Mouse (Mus musculus) G1E (cell line): Measurements from ENCODE around the gene Gabrb2. TPM values are rescaled to one million over a fixed set of nuclear protein-coding genes. Genes with fewer than 3 reads are reported as not detected.

Source experiments
- ATAC-seq: 2 replicates; pipeline ENCODE4 v1.8.0; 2016; ENCODE audit warnings: mild to moderate bottlenecking; ENCODE audit not compliant: insufficient number of reproducible peaks, poor library complexity, low FRiP score, severe bottlenecking; ENCODE audit errors: extremely low read depth
- DNase-seq: peaks from one replicate; pipeline ENCODE4 v3.0.0; 2012; ENCODE audit warnings: low spot score
- H3K27me3 ChIP-seq: 2 replicates; pipeline ENCODE4 v1.6.1; 2012; ENCODE audit warnings: mild to moderate bottlenecking, low read length, inconsistent platforms; ENCODE audit not compliant: insufficient read depth
- H3K36me3 ChIP-seq: replicated peaks from 2 replicates; pipeline ENCODE3; 2012; ENCODE audit warnings: mild to moderate bottlenecking, inconsistent platforms
- H3K4me1 ChIP-seq: 2 replicates; pipeline ENCODE4 v1.6.1; 2012; ENCODE audit warnings: low read depth, low read length, inconsistent platforms, mixed read lengths; ENCODE audit not compliant: insufficient read depth
- H3K4me3 ChIP-seq: 2 replicates; pipeline ENCODE4 v1.5.1; 2012; ENCODE audit warnings: low read depth, mild to moderate bottlenecking, inconsistent platforms, low read length, moderate library complexity, mixed read lengths
- H3K9me3 ChIP-seq: replicated peaks from 2 replicates; pipeline ENCODE4 v1.6.1; 2012; ENCODE audit warnings: inconsistent platforms
- CTCF ChIP-seq: IDR thresholded peaks from 2 replicates; pipeline ENCODE4 v1.5.1; 2012; ENCODE audit warnings: low read depth, low read length, inconsistent platforms, mixed read lengths
- GATA1 ChIP-seq: IDR thresholded peaks from 2 replicates; pipeline ENCODE4 v1.6.1; 2012; ENCODE audit warnings: borderline replicate concordance, low read length, inconsistent platforms, mixed read lengths
- GATA2 ChIP-seq: IDR thresholded peaks from 2 replicates; pipeline ENCODE4 v1.6.1; 2012; ENCODE audit warnings: low read depth, low read length, inconsistent platforms, borderline replicate concordance
- POLR2AphosphoS5 ChIP-seq: IDR thresholded peaks from 2 replicates; pipeline ENCODE4 v1.6.1; 2012; ENCODE audit warnings: low read depth, low read length, inconsistent platforms; ENCODE audit not compliant: insufficient replicate concordance
- TAL1 ChIP-seq: conservative IDR thresholded peaks from 2 replicates; pipeline ENCODE4 v1.6.1; 2012; ENCODE audit warnings: low read depth, low read length, inconsistent platforms, mixed read lengths
- polyA plus RNA-seq: library from polyadenylated mRNA; stranded (reverse); fragments of >175 nt; gene quantifications from 2 replicates; pipeline ENCODE4 v1.2.3, GENCODE M21; 2012
- total RNA-seq, 2 experiments: library from RNA; stranded (forward) in 1 of 2; stranded (reverse) in 1 of 2; fragments of 200-1000 nt in 1 of 2; fragments of >200 nt in 1 of 2; fragmentation: Nextera tagmentation in 1 of 2; gene quantifications; 2 replicates each; pipeline ENCODE4 v1.2.3; 2014 to 2017

The Gabrb2 gene
- total and polyA plus RNA-seq, 3 experiments, result 0.05 TPM; not detected in 2

DNA sequence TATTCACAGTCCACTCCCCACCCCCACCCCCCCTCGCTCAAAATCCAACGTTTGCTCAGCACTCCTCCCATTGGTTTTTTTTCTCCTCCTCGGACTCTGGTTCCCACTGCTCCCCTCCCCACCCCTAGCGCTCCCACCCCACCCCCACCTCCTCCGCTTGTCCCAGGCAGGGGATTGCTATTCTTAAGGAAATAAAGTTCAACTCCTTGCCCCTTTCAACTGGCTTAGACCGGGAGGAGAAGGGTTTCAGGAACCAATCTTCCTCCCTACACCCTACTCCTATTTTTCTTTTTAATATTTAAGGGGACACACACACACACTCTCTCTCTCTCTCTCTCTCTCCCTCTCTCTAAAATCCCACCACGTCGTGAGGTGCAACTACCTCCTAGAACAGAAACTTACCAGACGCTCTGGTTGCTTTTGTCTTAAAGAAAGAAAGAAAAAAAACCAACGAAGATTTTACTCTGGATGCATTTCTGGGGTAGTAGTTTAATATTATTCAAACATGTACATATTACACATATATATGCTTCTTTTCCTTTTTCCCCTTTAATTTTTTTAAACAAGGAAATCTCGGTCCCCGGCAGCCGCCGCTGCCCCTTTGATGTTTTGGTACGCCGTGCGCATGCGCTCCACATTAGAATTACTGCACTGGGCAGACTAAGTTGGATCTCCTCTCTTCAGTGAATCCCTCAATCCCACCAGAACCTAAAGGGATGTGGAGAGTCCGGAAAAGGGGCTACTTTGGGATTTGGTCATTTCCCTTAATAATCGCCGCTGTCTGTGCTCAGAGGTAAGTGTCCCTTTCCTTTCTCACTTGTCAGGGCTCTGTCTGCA is 1.3 kb downstream of the Gabrb2 start:
- no peak for DNase-seq
- ATAC-seq, result no peak
- no peaks in the 10 kb centered on the region for H3K27me3 ChIP-seq
- no peaks in the 10 kb centered on the region for H3K4me1 ChIP-seq
- no peak overlapping the region for H3K4me3 ChIP-seq
- TF ChIP-seq POLR2AphosphoS5 (no peak), CTCF (no peak), TAL1 (no peak), GATA2 (no peak), GATA1 (no peak)
- no peaks in the 10 kb centered on the region for H3K36me3 ChIP-seq
- peaks cover 7% of the 10 kb centered on the region for H3K9me3 ChIP-seq

GRCm38 (mm10) chr11:42423231-42423630 is 3.7 kb downstream of the Gabrb2 start:
- TF ChIP-seq GATA1, result no peak
- TF ChIP-seq POLR2AphosphoS5, result no peak
- no peak for TF ChIP-seq TAL1
- no peak for TF ChIP-seq CTCF
- no peak for TF ChIP-seq GATA2
- Histone ChIP-seq H3K9me3 (peaks cover 7% of the 10 kb centered on the region), H3K36me3 (no peaks in the 10 kb centered on the region), H3K4me1 (no peaks in the 10 kb centered on the region), H3K4me3 (no peak overlapping the region), H3K27me3 (no peaks in the 10 kb centered on the region)
- no peak for ATAC-seq
- DNase-seq, result no peak

DNA sequence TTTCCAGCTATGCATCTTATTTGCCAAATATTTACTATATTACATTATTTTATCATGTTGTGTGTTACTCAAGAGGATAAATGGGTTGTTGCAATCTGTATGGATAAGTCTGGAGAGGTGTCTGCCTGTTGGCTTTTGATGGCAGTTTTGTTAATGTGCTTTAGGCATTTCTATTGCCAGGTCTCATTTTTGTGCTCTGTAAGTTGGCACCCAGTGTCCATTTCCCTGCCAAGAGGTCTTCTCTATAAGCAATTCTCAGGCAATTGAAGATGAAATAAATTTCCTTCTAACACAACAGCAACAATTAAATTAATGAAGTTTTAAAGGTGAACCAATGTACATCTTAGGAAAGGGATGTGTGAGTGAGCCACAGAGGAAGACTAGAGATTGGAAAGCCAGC is 11.9 kb downstream of the Gabrb2 start:
- H3K4me1 ChIP-seq, result no peaks in the 10 kb centered on the region
- ATAC-seq (no peak), DNase-seq (no peak)
- H3K4me3 ChIP-seq, result no peak overlapping the region
- H3K36me3 ChIP-seq, result no peaks in the 10 kb centered on the region
- TF ChIP-seq POLR2AphosphoS5 (no peak), TAL1 (no peak), GATA2 (no peak), GATA1 (no peak), CTCF (no peak)
- H3K27me3 ChIP-seq, result no peaks in the 10 kb centered on the region
- H3K9me3 ChIP-seq, result no peaks in the 10 kb centered on the region

GRCm38 (mm10) chr11:42438978-42439377 is 19.4 kb downstream of the Gabrb2 start:
- Histone ChIP-seq H3K4me1 (no peaks in the 10 kb centered on the region), H3K36me3 (no peaks in the 10 kb centered on the region), H3K27me3 (no peaks in the 10 kb centered on the region), H3K9me3 (no peaks in the 10 kb centered on the region), H3K4me3 (no peak overlapping the region)
- ATAC-seq, result no peak
- no peak for DNase-seq
- TF ChIP-seq TAL1 (no peak), GATA2 (no peak), CTCF (no peak), GATA1 (no peak), POLR2AphosphoS5 (no peak)

GRCm38 (mm10) chr11:42443641-42444040 is 24.1 kb downstream of the Gabrb2 start:
- ATAC-seq (no peak), DNase-seq (no peak)
- no peaks in the 10 kb centered on the region for H3K27me3 ChIP-seq
- H3K4me3 ChIP-seq, result no peak overlapping the region
- TF ChIP-seq GATA2 (no peak), GATA1 (no peak), POLR2AphosphoS5 (no peak), CTCF (no peak), TAL1 (no peak)
- H3K4me1 ChIP-seq, result no peaks in the 10 kb centered on the region
- H3K36me3 ChIP-seq, result no peaks in the 10 kb centered on the region
- no peaks in the 10 kb centered on the region for H3K9me3 ChIP-seq

DNA sequence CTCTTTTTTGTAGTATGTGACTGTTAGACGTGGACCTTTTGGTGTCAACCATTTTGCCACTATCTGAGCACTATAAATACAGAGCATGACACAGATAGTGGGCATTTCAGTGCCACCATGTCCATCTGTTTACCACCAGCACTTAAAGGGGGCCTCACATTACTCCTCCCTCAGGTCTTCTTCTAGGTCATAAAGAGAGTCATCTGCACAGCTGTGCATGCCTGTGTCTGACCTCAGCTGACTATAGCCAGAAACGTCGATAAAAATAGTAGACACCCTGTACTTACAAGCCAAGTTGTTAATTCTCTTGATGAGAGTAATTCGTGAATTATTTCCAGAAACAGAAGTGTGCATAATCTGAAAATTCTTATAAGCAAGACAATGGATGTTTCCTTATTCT is 29.4 kb downstream of the Gabrb2 start:
- Histone ChIP-seq H3K4me3 (no peak overlapping the region), H3K36me3 (no peaks in the 10 kb centered on the region), H3K27me3 (no peaks in the 10 kb centered on the region), H3K9me3 (no peaks in the 10 kb centered on the region), H3K4me1 (no peaks in the 10 kb centered on the region)
- DNase-seq, result no peak
- TF ChIP-seq GATA2 (no peak), TAL1 (no peak), GATA1 (no peak), CTCF (no peak), POLR2AphosphoS5 (no peak)
- ATAC-seq, result no peak

DNA sequence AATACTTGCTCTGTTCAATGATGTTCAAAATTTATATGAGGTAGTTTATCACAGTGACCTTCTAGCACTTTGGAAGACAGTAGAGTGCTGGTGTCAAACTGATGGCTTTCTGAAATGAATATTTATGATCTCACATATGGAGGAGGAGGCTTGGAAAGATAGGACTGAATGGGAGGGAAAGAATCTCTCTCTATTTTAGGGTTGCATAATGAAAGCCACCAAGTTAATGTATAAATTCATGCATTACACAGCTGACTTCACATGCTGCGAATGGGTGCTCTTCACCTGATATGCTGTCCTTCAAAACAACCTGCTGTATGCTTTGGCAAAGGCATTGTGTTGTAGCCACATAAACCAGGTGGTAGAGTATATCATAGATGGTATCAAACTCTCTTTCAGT is 44.6 kb downstream of the Gabrb2 start:
- Histone ChIP-seq H3K4me3 (no peak overlapping the region), H3K4me1 (no peaks in the 10 kb centered on the region), H3K9me3 (no peaks in the 10 kb centered on the region), H3K27me3 (no peaks in the 10 kb centered on the region), H3K36me3 (no peaks in the 10 kb centered on the region)
- ATAC-seq (no peak), DNase-seq (no peak)
- TF ChIP-seq TAL1, result no peak
- TF ChIP-seq GATA1, result no peak
- TF ChIP-seq GATA2, result no peak
- TF ChIP-seq POLR2AphosphoS5, result no peak
- no peak for TF ChIP-seq CTCF
